Mouse (Mus musculus): ENCODE measurements around the gene Bfar. TPM values are rescaled to one million over a fixed set of nuclear protein-coding genes. Genes with fewer than 3 reads are reported as not detected.
"Not testable (repeated sequence)": the region's sequence is repeated elsewhere in the genome, so short reads cannot be mapped to it uniquely, and the experiment has no call there.

The Bfar gene
- total and polyA plus RNA-seq, 3 experiments, result 43.1 to 44.4 (median 43.9) TPM

DNA sequence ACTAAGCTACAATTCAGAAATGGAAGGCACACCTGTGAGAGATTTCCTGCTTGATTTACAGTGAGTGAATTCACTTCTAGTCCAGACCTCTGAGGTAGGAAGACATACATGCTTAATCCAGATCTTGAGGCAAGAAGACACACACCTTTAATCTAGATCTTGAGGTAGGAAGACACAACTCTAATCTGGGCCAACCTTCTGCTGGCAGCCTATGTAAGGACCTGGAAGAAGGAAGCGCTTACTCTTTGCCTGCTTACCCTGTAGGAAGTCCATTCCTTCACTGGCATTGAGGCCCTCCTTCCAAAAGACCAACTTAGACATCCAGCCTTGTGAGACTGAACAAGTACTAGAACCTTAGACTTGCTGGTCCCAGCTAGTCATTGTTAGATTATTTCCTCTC, 2.4 kb upstream of the Bfar start:
- TF ChIP-seq RCOR1 (conservative IDR thresholded peaks at IDR 0.05; ENCODE audit: low read depth, low read length), result no peak
- TF ChIP-seq MAZ (IDR thresholded peaks at IDR 0.05; ENCODE audit: low read depth, low read length), result no peak
- no peak for TF ChIP-seq E2F4 (IDR thresholded peaks at IDR 0.05; ENCODE audit: insufficient replicate concordance, low read depth, low read length)
- TF ChIP-seq USF2 (conservative IDR thresholded peaks at IDR 0.05; ENCODE audit: low read depth, low read length), result no peak
- TF ChIP-seq GABPA (IDR thresholded peaks at IDR 0.05; ENCODE audit: insufficient replicate concordance, low read depth, low read length), result no peak
- TF ChIP-seq USF1 (IDR thresholded peaks at IDR 0.05; ENCODE audit: low read depth, low read length), result no peak
- no peak for TF ChIP-seq PAX5 (IDR thresholded peaks at IDR 0.05; ENCODE audit: low read length)
- no peak for TF ChIP-seq BHLHE40 (IDR thresholded peaks at IDR 0.05; ENCODE audit: low read depth, low read length)
- TF ChIP-seq RAD21 (IDR thresholded peaks at IDR 0.05; ENCODE audit: low read depth, low read length), result no peak
- no peak for TF ChIP-seq HCFC1 (IDR thresholded peaks at IDR 0.05; ENCODE audit: low read depth, low read length)
- TF ChIP-seq SMC3 (IDR thresholded peaks at IDR 0.05; ENCODE audit: low read depth, low read length), result no peak
- no peak for TF ChIP-seq ELF1 (IDR thresholded peaks at IDR 0.05; ENCODE audit: low read depth, low read length)
- no peak for TF ChIP-seq UBTF (IDR thresholded peaks at IDR 0.05; ENCODE audit: low read depth, low read length)
- no peak for TF ChIP-seq POLR2A (IDR thresholded peaks at IDR 0.05; ENCODE audit: low read depth, low read length)
- no peak for TF ChIP-seq ZC3H11A (IDR thresholded peaks at IDR 0.05; ENCODE audit: low read depth, low read length)
- no peak for TF ChIP-seq CTCF (conservative IDR thresholded peaks at IDR 0.05 in 1 of 2, IDR thresholded peaks at IDR 0.05 in 1 of 2; ENCODE audit: low read depth in 2 of 2, low read length in 2 of 2)
- Histone ChIP-seq H3K9me3 (replicated peaks; ENCODE audit: low read length) (no peaks in the 10 kb centered on the region), H3K4me1 (ENCODE audit: control insufficient read depth in 1 of 2, insufficient read depth in 2 of 2) (peaks cover 5 to 51% of the 10 kb centered on the region in 2 experiments), H3K4me2 (ENCODE audit: insufficient read depth, low read depth, poor library complexity, severe bottlenecking) (no peak overlapping the region), H3K9ac (ENCODE audit: insufficient read depth, low read depth) (no peak overlapping the region), H3K79me2 (replicated peaks; ENCODE audit: control insufficient read depth, extremely low read depth, insufficient read depth, poor library complexity, severe bottlenecking) (peaks cover 32% of the 10 kb centered on the region), H3K4me3 (replicated peaks in 1 of 3; ENCODE audit: low read depth in 2 of 3, low read length in 2 of 3, poor library complexity in 1 of 3) (no peak overlapping the region), H3K36me3 (replicated peaks in 1 of 2; ENCODE audit: control insufficient read depth in 1 of 2, insufficient read depth in 1 of 2, low read length in 1 of 2) (peaks cover 15 to 25% of the 10 kb centered on the region in 2 experiments), H3K27me3 (replicated peaks) (no peaks in the 10 kb centered on the region), H3K27ac (ENCODE audit: insufficient read depth, low read depth) (no peak overlapping the region)
- in situ Hi-C loops (cut with MboI; ENCODE audit: low pct_ligation_motif_present, low pct_unique_long_range_greater_than_20kb, low sequenced_read_pairs) (no loop called here), dilution Hi-C loops (cut with MboI; ENCODE audit: extremely low pct_ligation_motif_present, extremely low pct_unique_long_range_greater_than_20kb, low sequenced_read_pairs) (no loop called here)
- DNase-seq (ENCODE audit: extremely low read depth), result no peak

DNA sequence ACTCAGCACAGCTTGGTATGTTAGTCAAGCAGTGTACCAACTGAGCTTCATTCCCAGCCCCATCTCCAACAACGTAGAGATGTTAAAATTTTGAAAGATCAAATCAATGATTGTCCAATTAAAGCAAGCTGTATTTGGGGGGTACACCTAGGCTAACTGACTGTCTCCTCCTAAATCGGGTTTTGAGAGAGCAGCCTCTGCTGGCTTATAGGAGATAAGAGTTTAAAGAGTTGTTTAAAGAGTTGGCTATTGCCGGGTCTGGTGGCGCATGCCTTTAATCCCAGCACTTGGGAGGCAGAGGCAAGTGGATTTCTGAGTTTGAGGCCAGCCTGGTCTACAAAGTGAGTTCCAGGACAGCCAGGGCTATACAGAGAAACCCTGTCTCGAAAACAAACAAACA, 762 bp upstream of the Bfar start:
- H3K9me3 ChIP-seq (replicated peaks; ENCODE audit: low read length); H3K27ac ChIP-seq (ENCODE audit: insufficient read depth, low read depth); dilution Hi-C loops (cut with MboI; ENCODE audit: extremely low pct_ligation_motif_present, extremely low pct_unique_long_range_greater_than_20kb, low sequenced_read_pairs); in situ Hi-C loops (cut with MboI; ENCODE audit: low pct_ligation_motif_present, low pct_unique_long_range_greater_than_20kb, low sequenced_read_pairs); DNase-seq (ENCODE audit: extremely low read depth); H3K27me3 ChIP-seq (replicated peaks): not testable (repeated sequence)
- Histone ChIP-seq H3K9ac (ENCODE audit: insufficient read depth, low read depth) (peak overlapping the region; percentile 86; the same call in 1 of the 2 replicates), H3K4me1 (ENCODE audit: control insufficient read depth in 1 of 2, insufficient read depth in 2 of 2) (peaks cover 5 to 49% of the 10 kb centered on the region in 2 experiments), H3K79me2 (replicated peaks; ENCODE audit: control insufficient read depth, extremely low read depth, insufficient read depth, poor library complexity, severe bottlenecking) (peaks cover 45% of the 10 kb centered on the region), H3K4me2 (ENCODE audit: insufficient read depth, low read depth, poor library complexity, severe bottlenecking) (peak overlapping the region; percentile 76; the same call in 1 of the 2 replicates), H3K4me3 (replicated peaks in 1 of 3; ENCODE audit: low read depth in 2 of 3, low read length in 2 of 3, poor library complexity in 1 of 3) (peak overlapping the region in 1 of 3 experiments; percentile 86), H3K36me3 (replicated peaks in 1 of 2; ENCODE audit: control insufficient read depth in 1 of 2, insufficient read depth in 1 of 2, low read length in 1 of 2) (peaks cover 5 to 24% of the 10 kb centered on the region in 2 experiments)
- TF ChIP-seq CHD1 (IDR thresholded peaks at IDR 0.05; ENCODE audit: low read depth, low read length), result peak; percentile 83; the same call in 1 of the 2 replicates

Measured in CH12.LX (cell line).